Mouse (Mus musculus) cerebellum, adult 2 months (tissue): ENCODE results near the gene Dner.

Source experiments
- CTCF ChIP-seq: fragments of 200-500 bp; IDR thresholded peaks from 2 replicates; pipeline ENCODE4 v1.5.1; 2011; ENCODE audit warnings: low read depth, mild to moderate bottlenecking, control low read depth, low read length, moderate library complexity, borderline replicate concordance; ENCODE audit not compliant: insufficient read depth
- POLR2A ChIP-seq: fragments of 200-500 bp; IDR thresholded peaks from 2 replicates; pipeline ENCODE4 v1.6.1; 2011; ENCODE audit warnings: low read length, control low read depth, borderline replicate concordance; ENCODE audit not compliant: insufficient read depth

DNA sequence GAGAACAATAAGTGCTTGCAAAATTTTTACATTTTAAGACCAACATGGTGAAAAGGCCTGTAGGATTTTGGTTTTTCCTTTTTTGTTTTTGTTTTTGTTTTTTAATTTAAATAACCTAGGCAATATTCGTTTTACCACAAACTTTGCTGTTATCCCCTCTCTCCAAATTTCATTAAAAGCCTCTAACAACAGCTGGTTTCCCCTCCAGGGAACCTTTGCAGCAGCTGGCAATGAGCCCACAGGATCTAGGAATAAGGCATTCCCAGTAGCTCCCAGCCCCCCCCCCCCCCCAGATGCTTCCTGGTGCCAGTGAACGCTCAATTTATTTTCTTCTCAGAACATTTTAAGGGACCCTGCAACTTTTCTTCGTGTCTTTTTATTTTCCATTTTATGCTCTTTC is 370.7 kb downstream of the Dner start:
- TF ChIP-seq POLR2A = no peak
- no peak for TF ChIP-seq CTCF
